Mouse (Mus musculus) bone marrow macrophage, adult 2 months (primary cell): Measurements from ENCODE around the gene Tekt3.

ENCODE experiments used
- CTCF ChIP-seq: IDR thresholded peaks from 2 replicates; pipeline ENCODE4 v1.5.1; 2012; ENCODE audit warnings: low read depth, mild to moderate bottlenecking, low read length, moderate library complexity
- POLR2A ChIP-seq: IDR thresholded peaks from 2 replicates; pipeline ENCODE4 v1.6.1; 2012; ENCODE audit warnings: mild to moderate bottlenecking, low read depth, low read length, borderline replicate concordance

DNA sequence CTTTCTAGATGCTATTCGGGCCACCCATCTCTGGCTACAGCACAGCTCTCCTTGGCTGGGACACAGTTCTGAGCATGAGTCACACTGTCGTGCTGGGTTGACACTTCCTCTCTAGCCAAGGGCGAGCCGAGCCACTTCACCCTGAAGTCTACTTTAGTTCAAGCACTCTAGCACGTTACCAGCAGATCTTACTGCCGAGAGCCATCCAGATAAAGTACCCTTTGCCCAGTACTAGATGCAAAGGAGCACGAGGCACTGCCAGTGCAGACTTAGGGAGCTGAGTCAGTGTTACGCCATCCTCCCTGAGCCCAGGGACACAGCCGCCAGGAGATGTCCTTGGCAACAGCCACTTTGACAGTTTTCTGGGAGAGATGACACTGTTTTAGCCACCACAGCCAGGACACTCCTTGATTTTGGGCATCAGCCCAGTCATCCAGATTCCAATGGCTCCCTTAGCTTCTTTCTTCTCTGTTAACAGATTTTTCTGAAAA lies 34.8 kb upstream of the Tekt3 start:
- TF ChIP-seq CTCF (no peak), POLR2A (no peak)
